Mouse (Mus musculus) adrenal gland, postnatal 25 days (tissue): ENCODE data around the gene Fastkd2. TPM values are rescaled to one million over a fixed set of nuclear protein-coding genes. Genes with fewer than 3 reads are reported as not detected.

Source experiments
- DNase-seq: peaks from one replicate; pipeline ENCODE4 v3.0.0; 2021; ENCODE audit warnings: mixed read lengths
- long read RNA-seq: library from polyadenylated mRNA; stranded (forward); transcript quantifications from one replicate; pipeline ENCODE4 v2.0.0, GENCODE M21; 2021
- total RNA-seq: library from RNA; stranded (reverse); gene quantifications from 2 replicates; pipeline ENCODE4 v1.2.3, GENCODE M21; 2021

The Fastkd2 gene
- total RNA-seq, result 27.6 and 29.0 TPM in 2 replicates
- long read RNA-seq, full-length matches to known transcripts, result 20 of 31 reads
- long read RNA-seq, partial matches to known transcripts, result 7 of 31 reads
- long read RNA-seq, other reads (novel, unspliced or antisense), result 4 of 31 reads

DNA sequence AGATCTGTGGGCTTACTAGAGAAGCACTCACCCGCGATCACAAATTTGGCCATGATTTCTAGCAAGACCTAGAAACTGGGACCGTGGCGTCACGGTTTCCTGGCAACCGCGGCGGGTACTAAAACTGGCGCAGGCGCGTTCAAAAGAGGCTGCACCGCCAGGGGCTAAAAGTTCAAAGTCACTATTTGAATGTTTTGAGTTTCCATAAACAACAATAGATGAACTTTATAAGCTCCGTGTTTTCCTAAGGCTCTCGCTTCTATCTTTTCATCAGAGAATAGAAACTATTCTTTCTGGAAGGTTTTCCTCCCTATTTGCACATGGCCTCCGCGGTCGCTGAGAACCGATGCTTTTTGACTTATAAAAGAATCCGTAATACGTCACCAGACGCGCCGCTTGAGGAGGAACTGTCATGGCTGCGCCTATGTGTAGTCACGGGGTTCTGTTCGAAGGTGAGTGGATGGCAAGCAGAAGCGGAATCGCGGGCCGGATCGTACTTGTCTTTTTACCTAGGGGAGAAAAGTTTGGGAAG lies at the start of gene Fastkd2, which contains the start of gene Mdh1b:
Gene Fastkd2, plus strand, starts transcription at position 375 of the 532 bp plus-strand sequence.
Gene Mdh1b, minus strand, starts transcription at position 79 of the 532 bp plus-strand sequence.
- peak; percentile 82 for DNase-seq

- DNase-seq, result no peak
These were observed 43.6 kb upstream of the Fastkd2 start, which contains the start of gene Dytn for GRCm38 (mm10) chr1:63686827-63687226. Dytn (minus strand) TSS chr1:63686927.

- DNase-seq, result no peak
These were observed 33.6 kb upstream of the Fastkd2 start for GRCm38 (mm10) chr1:63696861-63697260.

GRCm38 (mm10) chr1:63705733-63706132 lies 24.7 kb upstream of the Fastkd2 start:
- no peak for DNase-seq

DNA sequence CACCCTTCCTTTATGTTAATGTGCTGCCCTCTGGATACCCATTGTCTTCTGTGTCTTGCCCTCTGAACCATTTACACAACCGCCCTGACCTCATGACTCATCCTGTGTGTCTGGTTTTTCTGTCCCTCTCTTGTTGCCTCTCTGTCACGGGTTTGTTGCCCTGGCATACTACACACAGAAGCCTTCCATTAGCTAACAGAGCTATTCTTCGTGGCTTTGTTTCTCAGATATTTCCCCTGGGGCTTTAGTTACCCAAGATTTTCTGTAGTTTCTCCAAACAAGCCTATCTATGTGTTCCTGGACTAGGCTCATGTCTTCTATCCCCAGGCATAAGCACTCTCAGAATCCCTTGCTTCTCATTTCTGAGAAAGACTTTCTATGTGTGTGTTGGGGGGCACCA lies 21.5 kb upstream of the Fastkd2 start:
- DNase-seq, result no peak

GRCm38 (mm10) chr1:63720161-63720560 lies 10.3 kb upstream of the Fastkd2 start:
- DNase-seq, result no peak

- DNase-seq, result no peak
These were observed 618 bp upstream of the Fastkd2 start for GRCm38 (mm10) chr1:63729796-63730195.

DNA sequence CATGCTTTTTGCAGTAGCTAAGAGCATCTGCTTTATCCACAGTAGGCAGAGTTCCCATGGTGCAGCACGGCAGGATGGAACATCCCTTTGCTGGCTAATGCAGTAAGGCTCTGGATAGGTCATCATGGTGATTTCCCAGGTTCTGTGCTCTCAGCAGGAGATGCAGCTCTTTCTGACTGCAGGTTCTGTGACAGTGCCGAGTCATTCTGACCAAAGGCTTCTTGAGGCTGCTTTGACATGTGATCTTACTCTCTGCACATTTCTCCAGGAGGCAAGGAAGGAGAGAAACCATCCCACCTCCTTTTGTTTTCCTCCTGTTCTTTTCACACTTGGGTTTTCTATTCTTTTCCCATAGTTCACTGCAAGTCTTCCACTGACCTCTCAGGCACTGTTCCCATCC lies 25.6 kb downstream of the Fastkd2 start:
- no peak for DNase-seq

DNA sequence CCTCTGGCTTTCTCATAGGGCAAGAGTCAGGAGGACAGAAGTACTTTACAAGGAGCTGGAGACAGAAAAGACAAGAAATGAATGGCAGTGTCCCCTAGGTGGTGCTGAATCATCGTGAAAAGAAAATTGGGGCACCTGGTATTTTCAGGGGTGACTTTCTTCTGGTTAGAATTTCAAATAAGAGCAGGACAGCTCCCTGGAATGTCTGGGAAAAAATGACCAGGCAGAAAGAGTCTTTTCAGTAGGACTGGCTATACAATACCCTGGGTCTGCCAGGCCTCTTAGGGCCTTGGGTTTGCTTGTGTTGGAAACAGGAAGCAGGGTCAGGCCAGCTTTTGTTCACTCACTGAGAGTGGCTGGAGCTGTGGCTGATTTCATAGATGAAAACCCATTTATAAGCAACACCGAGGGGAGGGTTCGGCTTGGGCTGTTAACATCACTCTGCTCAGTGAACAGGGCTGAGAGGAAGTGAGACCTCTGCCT lies 32.8 kb downstream of the Fastkd2 start:
- DNase-seq, result peak; percentile 5

GRCm38 (mm10) chr1:63763881-63764386 lies 33.5 kb downstream of the Fastkd2 start:
- no peak for DNase-seq

GRCm38 (mm10) chr1:63764395-63764794 lies 34.0 kb downstream of the Fastkd2 start:
- DNase-seq, result no peak

DNA sequence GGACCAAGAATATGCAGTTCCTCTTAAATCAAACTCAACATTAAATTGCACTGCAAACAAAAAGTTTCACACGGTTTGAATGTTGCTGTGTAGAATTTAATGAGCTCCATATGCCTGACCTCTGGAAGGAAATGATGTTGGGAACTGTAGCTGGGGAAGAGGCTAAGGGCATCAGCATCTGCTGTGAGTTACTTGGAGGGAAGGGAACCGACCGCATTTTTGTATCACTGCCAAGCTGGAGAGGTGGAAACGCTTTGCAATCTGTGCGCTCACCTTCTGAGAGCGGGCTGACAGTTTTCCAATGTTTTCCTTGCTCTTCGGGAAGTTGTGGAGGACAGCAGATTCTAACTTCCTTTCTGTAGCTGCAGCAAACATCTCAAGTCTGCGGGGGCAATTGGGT lies 37.7 kb downstream of the Fastkd2 start:
- DNase-seq, result no peak

DNA sequence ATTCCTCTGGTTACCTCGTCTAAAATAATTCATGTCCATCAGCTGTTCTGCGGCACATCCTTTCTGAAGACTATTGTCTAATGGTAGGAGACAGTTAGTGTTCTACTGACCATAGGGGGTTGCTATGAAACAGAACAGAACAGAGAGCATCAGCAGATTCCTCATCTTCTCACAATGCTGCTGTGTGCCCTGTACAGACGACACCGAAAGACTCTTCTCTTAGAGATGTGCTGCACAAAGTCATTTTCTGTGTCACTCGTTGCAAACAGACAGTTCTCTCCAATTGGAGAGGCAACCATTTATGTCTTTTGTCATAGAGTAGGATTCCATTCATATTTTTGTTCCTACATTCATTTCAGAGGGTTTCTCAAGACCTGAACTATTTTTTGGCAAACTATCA lies 38.8 kb downstream of the Fastkd2 start, which contains the start of gene 4933402D24Rik:
Gene 4933402D24Rik, minus strand, starts transcription at position 101 of the 400 bp plus-strand sequence.
- DNase-seq, result no peak

DNA sequence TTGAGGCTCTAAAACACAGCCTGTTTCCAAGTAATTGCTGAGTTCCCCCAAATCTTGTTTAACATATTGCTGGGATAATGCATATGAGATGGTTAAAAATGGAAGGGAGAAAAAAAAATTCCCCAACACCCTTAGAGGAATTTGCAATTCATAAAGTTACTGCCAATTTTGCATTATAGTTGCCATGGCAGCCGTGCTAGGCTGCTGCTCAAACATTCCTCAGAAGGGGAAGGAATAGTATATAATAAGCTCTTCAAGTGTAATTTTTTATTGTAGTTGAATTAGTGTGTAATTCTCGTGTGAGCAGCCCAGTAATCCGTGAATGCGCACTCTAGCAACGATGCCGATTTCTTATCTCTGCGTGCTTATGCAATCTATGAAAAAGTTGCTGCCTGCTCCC lies 39.9 kb downstream of the Fastkd2 start:
- no peak for DNase-seq

- no peak for DNase-seq
These were observed 46.0 kb downstream of the Fastkd2 start for GRCm38 (mm10) chr1:63776396-63776795.

GRCm38 (mm10) chr1:63776902-63777630 lies 46.7 kb downstream of the Fastkd2 start:
- no peak for DNase-seq

DNA sequence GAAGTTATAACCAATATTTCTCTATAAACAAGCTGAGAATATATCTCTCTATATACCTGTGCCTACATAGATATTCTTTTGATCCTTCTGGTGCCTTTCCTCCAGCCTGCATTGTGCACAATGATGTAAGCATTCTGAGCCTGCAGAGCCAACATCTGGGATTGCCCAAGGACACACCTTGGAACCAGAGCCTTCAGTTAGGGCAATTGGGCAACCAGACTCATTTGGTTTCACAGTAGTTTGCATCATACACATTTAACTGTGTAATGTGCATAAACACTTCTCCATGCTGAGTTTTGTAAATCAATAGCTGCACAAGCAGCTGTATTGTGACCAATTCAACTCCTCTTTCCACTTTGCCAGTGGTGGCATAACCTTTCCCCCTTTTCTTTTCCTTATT lies 63.9 kb downstream of the Fastkd2 start:
- DNase-seq, result no peak

Other genes starting within 250 kb of the Fastkd2 start
- not detected in 2 replicates for gene Gm39653, start 114.6 kb upstream of the Fastkd2 start, total RNA-seq
- not detected in 2 replicates for gene Dytn, start 43.7 kb upstream of the Fastkd2 start, total RNA-seq
- gene Mdh1b, start 296 bp upstream of the Fastkd2 start, total RNA-seq, result not detected in 2 replicates
- not detected in 2 replicates for gene 4933402D24Rik, start 38.7 kb downstream of the Fastkd2 start, total RNA-seq